Mouse (Mus musculus) liver, postnatal 0 days (tissue): ENCODE data around the gene Rasa4. TPM values are rescaled to one million over a fixed set of nuclear protein-coding genes. Genes with fewer than 3 reads are reported as not detected.
"Not testable (repeated sequence)": the region's sequence is repeated elsewhere in the genome, so short reads cannot be mapped to it uniquely, and the experiment has no call there.

ENCODE experiments used
- ATAC-seq: fragments of 200-750 bp; cut with Nextera tagmentation; 2 replicates; pipeline ENCODE4 v1.8.0; 2017; ENCODE audit warnings: mild to moderate bottlenecking, moderate library complexity
- DNase-seq: peaks from one replicate; pipeline ENCODE4 v3.0.0-alpha.2; 2016
- H3K27ac ChIP-seq: fragments of 300-500 bp; sonication (generic); 2 replicates; pipeline ENCODE4 v1.5.1; 2014; ENCODE audit warnings: antibody characterized with exemption, moderate library complexity, mild to moderate bottlenecking, low read depth
- H3K27me3 ChIP-seq: fragments of 300-500 bp; sonication (generic); 2 replicates; pipeline ENCODE4 v1.6.1; 2014; ENCODE audit warnings: low read length, control low read depth, mixed read lengths; ENCODE audit not compliant: insufficient read depth
- H3K36me3 ChIP-seq: fragments of 300-500 bp; sonication (generic); replicated peaks from 2 replicates; pipeline ENCODE4 v1.6.1; 2014; ENCODE audit warnings: mild to moderate bottlenecking, control low read depth, low read length, moderate library complexity, mixed read lengths; ENCODE audit not compliant: insufficient read depth
- H3K4me1 ChIP-seq: fragments of 300-500 bp; sonication (generic); 2 replicates; pipeline ENCODE4 v1.6.1; 2014; ENCODE audit warnings: antibody characterized with exemption, mild to moderate bottlenecking, control low read depth; ENCODE audit not compliant: insufficient read depth
- H3K4me2 ChIP-seq: fragments of 300-500 bp; sonication (generic); 2 replicates; pipeline ENCODE4 v1.6.1; 2014; ENCODE audit warnings: low read depth, mild to moderate bottlenecking, low read length, moderate library complexity, mixed read lengths
- H3K4me3 ChIP-seq: fragments of 300-500 bp; sonication (generic); 2 replicates; pipeline ENCODE4 v1.5.1; 2014; ENCODE audit warnings: low read depth, low read length
- H3K9ac ChIP-seq: fragments of 300-500 bp; sonication (generic); replicated peaks from 2 replicates; pipeline ENCODE4 v1.6.1; 2014; ENCODE audit warnings: mild to moderate bottlenecking, moderate library complexity
- H3K9me3 ChIP-seq: fragments of 300-500 bp; sonication (generic); 2 replicates; pipeline ENCODE4 v1.6.1; 2016; ENCODE audit warnings: mild to moderate bottlenecking, control low read depth, low read length, mixed read lengths
- CTCF ChIP-seq: sonication (generic); IDR thresholded peaks from 2 replicates; pipeline ENCODE4 v1.5.1; 2016; ENCODE audit warnings: antibody characterized with exemption, low read depth
- EP300 ChIP-seq: IDR thresholded peaks from 2 replicates; pipeline ENCODE4 v1.6.1; 2016; ENCODE audit warnings: antibody characterized with exemption, low read depth, mild to moderate bottlenecking
- WGBS: fragments of 180-500 bp; shearing (Covaris S2); extraction: QIAGEN DNeasy Blood & Tissue Kit; methylation state at CpG from one replicate; pipeline ENCODE4 v1.1.7; 2014; ENCODE audit not compliant: insufficient replicate concordance; 5-methylcytosine and 5-hydroxymethylcytosine counted together
- polyA plus RNA-seq: library from polyadenylated mRNA; unstranded; fragments of >200 nt; fragmentation: Nextera tagmentation; extraction: Ambion mirVana; gene quantifications from 2 replicates; pipeline ENCODE4 v1.2.1, GENCODE M21; 2015

The Rasa4 gene
- polyA plus RNA-seq, 1 experiment from 2014 or later: 2.1 TPM

GRCm38 (mm10) chr5:136041260-136041659 lies 42.5 kb upstream of the Rasa4 start:
- H3K4me3 ChIP-seq: no peak overlapping the region
- H3K4me1 ChIP-seq: peaks cover 10% of the 10 kb centered on the region; the same call in 1 of the 2 replicates
- no peaks in the 10 kb centered on the region for H3K27me3 ChIP-seq
- H3K36me3 ChIP-seq: no peaks in the 10 kb centered on the region
- H3K27ac ChIP-seq: no peak overlapping the region
- TF ChIP-seq EP300: no peak
- TF ChIP-seq CTCF: no peak
- WGBS: 50% methylated on average over 2 of the region's 2 CpGs
- no peak overlapping the region for H3K4me2 ChIP-seq
- ATAC-seq (no peak), DNase-seq (peak; percentile 39)
- no peak overlapping the region for H3K9ac ChIP-seq
- no peaks in the 10 kb centered on the region for H3K9me3 ChIP-seq

GRCm38 (mm10) chr5:136041666-136042065 lies 42.0 kb upstream of the Rasa4 start:
- Histone ChIP-seq H3K27ac (no peak overlapping the region), H3K4me1 (peaks cover 10% of the 10 kb centered on the region; the same call in 1 of the 2 replicates), H3K4me3 (no peak overlapping the region), H3K9me3 (no peaks in the 10 kb centered on the region), H3K27me3 (no peaks in the 10 kb centered on the region), H3K36me3 (no peaks in the 10 kb centered on the region), H3K4me2 (no peak overlapping the region), H3K9ac (no peak overlapping the region)
- ATAC-seq (no peak), DNase-seq (no peak)
- no peak for TF ChIP-seq EP300
- TF ChIP-seq CTCF: no peak
- WGBS: 84% methylated on average over 8 of the region's 8 CpGs

- Histone ChIP-seq H3K4me2 (no peak overlapping the region), H3K9ac (no peak overlapping the region), H3K4me1 (peaks cover 7% of the 10 kb centered on the region; the same call in 1 of the 2 replicates), H3K9me3 (no peaks in the 10 kb centered on the region), H3K27me3 (no peaks in the 10 kb centered on the region), H3K27ac (no peak overlapping the region), H3K4me3 (no peak overlapping the region), H3K36me3 (no peaks in the 10 kb centered on the region)
- TF ChIP-seq CTCF: peak; percentile 53
- TF ChIP-seq EP300: no peak
- 62% methylated on average over 13 of the region's 13 CpGs for WGBS
- DNase-seq: no peak
- no peak for ATAC-seq
These were observed 38.9 kb upstream of the Rasa4 start for GRCm38 (mm10) chr5:136044865-136045264.

GRCm38 (mm10) chr5:136045408-136045807 lies 38.3 kb upstream of the Rasa4 start:
- H3K9ac ChIP-seq: no peak overlapping the region
- H3K4me1 ChIP-seq: peaks cover 3% of the 10 kb centered on the region; the same call in 1 of the 2 replicates
- DNase-seq: no peak
- H3K4me3 ChIP-seq: no peak overlapping the region
- no peak overlapping the region for H3K4me2 ChIP-seq
- H3K9me3 ChIP-seq: no peaks in the 10 kb centered on the region
- WGBS: 34% methylated on average over 9 of the region's 9 CpGs
- H3K36me3 ChIP-seq: no peaks in the 10 kb centered on the region
- H3K27ac ChIP-seq: no peak overlapping the region
- no peak for ATAC-seq
- TF ChIP-seq EP300: no peak
- TF ChIP-seq CTCF: peak; percentile 54
- H3K27me3 ChIP-seq: no peaks in the 10 kb centered on the region

- 3% methylated on average over 10 of the region's 10 CpGs for WGBS
- H3K4me1 ChIP-seq: no peaks in the 10 kb centered on the region
- TF ChIP-seq EP300: no peak
- peak; percentile 83 for TF ChIP-seq CTCF
- no peak overlapping the region for H3K4me3 ChIP-seq
- ATAC-seq: no peak
- H3K9me3 ChIP-seq: no peaks in the 10 kb centered on the region
- no peaks in the 10 kb centered on the region for H3K36me3 ChIP-seq
- peak; percentile 87 for DNase-seq
- H3K27ac ChIP-seq: no peak overlapping the region
- no peaks in the 10 kb centered on the region for H3K27me3 ChIP-seq
- no peak overlapping the region for H3K9ac ChIP-seq
- H3K4me2 ChIP-seq: no peak overlapping the region
These were observed 37.7 kb upstream of the Rasa4 start for GRCm38 (mm10) chr5:136045987-136046386.

- H3K9me3 ChIP-seq, H3K27ac ChIP-seq, H3K4me2 ChIP-seq, ATAC-seq, H3K4me3 ChIP-seq, H3K9ac ChIP-seq, H3K36me3 ChIP-seq, DNase-seq, H3K27me3 ChIP-seq, H3K4me1 ChIP-seq: not testable (repeated sequence)
These were observed 35.2 kb upstream of the Rasa4 start for GRCm38 (mm10) chr5:136048541-136048940.

GRCm38 (mm10) chr5:136049926-136050325 lies 33.8 kb upstream of the Rasa4 start:
- H3K36me3 ChIP-seq: no peaks in the 10 kb centered on the region
- H3K4me1 ChIP-seq: no peaks in the 10 kb centered on the region
- H3K4me2 ChIP-seq: no peak overlapping the region
- no peaks in the 10 kb centered on the region for H3K9me3 ChIP-seq
- no peak for TF ChIP-seq CTCF
- no peak for TF ChIP-seq EP300
- no peak overlapping the region for H3K9ac ChIP-seq
- no peak overlapping the region for H3K27ac ChIP-seq
- no peak for ATAC-seq
- DNase-seq: no peak
- H3K27me3 ChIP-seq: no peaks in the 10 kb centered on the region
- WGBS: 61% methylated on average over 6 of the region's 6 CpGs
- no peak overlapping the region for H3K4me3 ChIP-seq
